Mouse (Mus musculus) liver, adult (tissue): ENCODE results near the gene Ly75.

ENCODE experiments used
- GATA4 ChIP-seq: IDR thresholded peaks from 2 replicates; pipeline ENCODE4 v1.6.1; 2014; ENCODE audit warnings: mild to moderate bottlenecking, low read length; ENCODE audit not compliant: insufficient replicate concordance

Gene Ly75

GRCm38 (mm10) chr2:60252782-60253181 lies 130.3 kb downstream of the Ly75 start:
- TF ChIP-seq GATA4: no peak
